Mouse (Mus musculus): ENCODE data around the gene Patl2. TPM values are rescaled to one million over a fixed set of nuclear protein-coding genes. Genes with fewer than 3 reads are reported as not detected.
A peak's percentile ranks its signal among the peaks of the same experiment; 100 is the strongest.

Patl2 gene
- polyA plus RNA-seq, 1 experiment = not detected

GRCm38 (mm10) chr2:122160680-122161079, 25.3 kb downstream of the Patl2 start, which contains the start of gene Trim69:
Gene Trim69 (plus strand): TSS chr2:122160700.
- Histone ChIP-seq H3K36me3 (ENCODE audit: control insufficient read depth, insufficient read depth, low read length) (no peaks in the 10 kb centered on the region), H3K4me1 (ENCODE audit: control insufficient read depth, insufficient read depth, insufficient read length, low read length) (peaks cover 3% of the 10 kb centered on the region; the same call in 1 of the 2 replicates), H3K27ac (ENCODE audit: insufficient read depth, low read depth, low read length) (no peak within 1 kb of the TSS), H3K27me3 (ENCODE audit: control insufficient read depth, insufficient read depth, low read length) (no peaks in the 10 kb centered on the region), H3K4me3 (ENCODE audit: low read depth, low read length) (no peak within 1 kb of the TSS)
- no peak for TF ChIP-seq POLR2A (IDR thresholded peaks at IDR 0.05; ENCODE audit: low read depth, low read length)
- TF ChIP-seq CTCF (IDR thresholded peaks at IDR 0.05; ENCODE audit: extremely low read depth, insufficient read length, insufficient replicate concordance, low read depth, low read length) = peak; percentile 86; the same call in 1 of the 2 replicates
- WGBS = 39% methylated on average over 2 of the region's 2 CpGs

DNA sequence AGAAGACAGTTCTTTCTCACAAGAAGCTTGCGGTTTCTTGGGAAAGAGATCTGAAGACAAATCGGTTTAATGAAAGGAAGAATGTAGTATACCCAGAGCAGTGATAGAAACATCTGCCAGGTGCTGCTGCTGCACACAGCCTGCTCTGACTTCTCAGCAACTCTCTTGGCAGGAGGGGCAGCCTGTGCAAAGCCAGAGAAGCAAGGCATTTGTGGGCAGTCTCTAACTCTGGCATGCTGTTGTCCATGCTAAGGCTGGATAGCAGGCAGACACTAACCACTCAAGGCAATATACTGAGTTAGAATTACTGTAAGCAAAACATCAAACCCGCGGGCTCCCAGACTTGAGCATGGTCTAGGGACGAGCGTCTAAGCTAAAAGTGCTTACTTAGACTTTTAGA, 26.3 kb downstream of the Patl2 start:
- H3K4me3 ChIP-seq (ENCODE audit: low read depth, low read length) = no peak overlapping the region
- 85% methylated on average over 6 of the region's 6 CpGs for WGBS
- H3K27me3 ChIP-seq (ENCODE audit: control insufficient read depth, insufficient read depth, low read length) = no peaks in the 10 kb centered on the region
- H3K36me3 ChIP-seq (ENCODE audit: control insufficient read depth, insufficient read depth, low read length) = peaks cover 9% of the 10 kb centered on the region
- no peak overlapping the region for H3K27ac ChIP-seq (ENCODE audit: insufficient read depth, low read depth, low read length)
- H3K4me1 ChIP-seq (ENCODE audit: control insufficient read depth, insufficient read depth, insufficient read length, low read length) = peaks cover 3% of the 10 kb centered on the region; the same call in 1 of the 2 replicates
- TF ChIP-seq CTCF (IDR thresholded peaks at IDR 0.05; ENCODE audit: extremely low read depth, insufficient read length, insufficient replicate concordance, low read depth, low read length) = no peak

DNA sequence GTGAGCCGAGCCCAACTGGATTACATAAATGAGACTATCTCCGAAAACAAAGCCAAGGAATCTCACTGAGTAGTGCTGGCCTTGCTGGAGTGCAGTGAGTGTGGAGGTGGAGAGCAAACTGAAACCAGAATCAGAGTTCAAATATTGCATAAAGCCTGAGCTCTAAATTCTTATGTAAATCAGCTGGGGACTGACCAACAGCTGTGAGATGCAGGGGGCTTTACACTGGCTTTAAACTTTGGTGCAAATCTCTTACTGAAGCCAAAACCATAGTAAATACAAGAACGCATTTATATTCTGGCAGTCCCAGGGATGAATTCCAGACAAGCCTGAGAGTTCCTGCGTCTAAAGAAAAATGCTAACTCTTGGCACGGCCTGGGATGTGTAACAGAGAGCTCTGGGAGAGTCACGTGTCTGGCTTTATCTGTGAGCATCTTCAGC, 27.6 kb downstream of the Patl2 start:
- Histone ChIP-seq H3K36me3 (ENCODE audit: control insufficient read depth, insufficient read depth, low read length) (peaks cover 17% of the 10 kb centered on the region), H3K4me1 (ENCODE audit: control insufficient read depth, insufficient read depth, insufficient read length, low read length) (no peaks in the 10 kb centered on the region), H3K4me3 (ENCODE audit: low read depth, low read length) (no peak overlapping the region), H3K27me3 (ENCODE audit: control insufficient read depth, insufficient read depth, low read length) (no peaks in the 10 kb centered on the region), H3K27ac (ENCODE audit: insufficient read depth, low read depth, low read length) (no peak overlapping the region)
- no peak for TF ChIP-seq CTCF (IDR thresholded peaks at IDR 0.05; ENCODE audit: extremely low read depth, insufficient read length, insufficient replicate concordance, low read depth, low read length)
- no peak for TF ChIP-seq POLR2A (IDR thresholded peaks at IDR 0.05; ENCODE audit: low read depth, low read length)
- 63% methylated on average over 6 of the region's 6 CpGs for WGBS

GRCm38 (mm10) chr2:122157561-122157960, 28.4 kb downstream of the Patl2 start:
- Histone ChIP-seq H3K27ac (ENCODE audit: insufficient read depth, low read depth, low read length) (no peak overlapping the region), H3K4me3 (ENCODE audit: low read depth, low read length) (no peak overlapping the region), H3K36me3 (ENCODE audit: control insufficient read depth, insufficient read depth, low read length) (peaks cover 23% of the 10 kb centered on the region), H3K27me3 (ENCODE audit: control insufficient read depth, insufficient read depth, low read length) (no peaks in the 10 kb centered on the region), H3K4me1 (ENCODE audit: control insufficient read depth, insufficient read depth, insufficient read length, low read length) (no peaks in the 10 kb centered on the region)
- TF ChIP-seq POLR2A (IDR thresholded peaks at IDR 0.05; ENCODE audit: low read depth, low read length) (no peak), CTCF (IDR thresholded peaks at IDR 0.05; ENCODE audit: extremely low read depth, insufficient read length, insufficient replicate concordance, low read depth, low read length) (no peak)

DNA sequence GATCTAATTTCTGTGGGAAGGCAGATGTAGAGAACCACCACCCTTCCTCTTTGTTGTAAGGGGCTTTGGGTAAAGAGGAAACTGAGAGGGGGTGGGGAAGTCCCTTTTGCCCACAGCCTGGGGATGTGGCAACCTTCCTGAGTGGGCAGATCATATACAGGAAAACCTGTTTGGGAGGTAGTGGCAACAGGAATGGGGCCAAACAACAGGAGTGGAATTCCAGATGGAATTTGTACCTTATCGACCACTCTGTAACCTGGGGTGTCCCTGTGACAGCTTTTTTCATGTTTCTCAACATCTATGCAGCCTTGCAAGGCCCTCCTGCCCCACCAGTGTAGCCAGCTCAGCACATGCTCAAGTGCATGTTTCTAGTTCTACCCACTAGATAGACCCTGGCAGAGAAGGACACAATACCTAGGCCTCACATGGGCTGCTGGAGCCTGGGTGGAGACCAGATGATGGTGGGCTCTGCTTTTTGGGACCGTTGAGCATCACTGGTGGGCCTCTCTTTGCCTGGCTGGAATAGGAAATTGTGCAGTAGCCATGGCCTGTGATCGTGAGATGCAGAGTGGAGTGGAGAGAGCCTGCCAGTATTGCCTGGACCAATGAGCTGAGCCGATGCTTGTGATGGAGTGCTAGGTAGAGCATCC, 29.8 kb downstream of the Patl2 start:
- no peak for TF ChIP-seq CTCF (IDR thresholded peaks at IDR 0.05; ENCODE audit: extremely low read depth, insufficient read length, insufficient replicate concordance, low read depth, low read length)
- TF ChIP-seq POLR2A (IDR thresholded peaks at IDR 0.05; ENCODE audit: low read depth, low read length) = no peak
- Histone ChIP-seq H3K4me1 (ENCODE audit: control insufficient read depth, insufficient read depth, insufficient read length, low read length) (peaks cover 1% of the 10 kb centered on the region; the same call in 1 of the 2 replicates), H3K27ac (ENCODE audit: insufficient read depth, low read depth, low read length) (no peak overlapping the region), H3K27me3 (ENCODE audit: control insufficient read depth, insufficient read depth, low read length) (no peaks in the 10 kb centered on the region), H3K4me3 (ENCODE audit: low read depth, low read length) (no peak overlapping the region), H3K36me3 (ENCODE audit: control insufficient read depth, insufficient read depth, low read length) (peaks cover 37% of the 10 kb centered on the region)
- 65% methylated on average over 4 of the region's 4 CpGs for WGBS

- Histone ChIP-seq H3K27ac (ENCODE audit: insufficient read depth, low read depth, low read length) (no peak overlapping the region), H3K4me1 (ENCODE audit: control insufficient read depth, insufficient read depth, insufficient read length, low read length) (peaks cover 5% of the 10 kb centered on the region; the same call in 1 of the 2 replicates)
- 88% methylated on average over 2 of the region's 2 CpGs for whole genome bisulfite sequencing
Observed at GRCm38 (mm10) chr2:122155292-122155691, 30.7 kb downstream of the Patl2 start.

DNA sequence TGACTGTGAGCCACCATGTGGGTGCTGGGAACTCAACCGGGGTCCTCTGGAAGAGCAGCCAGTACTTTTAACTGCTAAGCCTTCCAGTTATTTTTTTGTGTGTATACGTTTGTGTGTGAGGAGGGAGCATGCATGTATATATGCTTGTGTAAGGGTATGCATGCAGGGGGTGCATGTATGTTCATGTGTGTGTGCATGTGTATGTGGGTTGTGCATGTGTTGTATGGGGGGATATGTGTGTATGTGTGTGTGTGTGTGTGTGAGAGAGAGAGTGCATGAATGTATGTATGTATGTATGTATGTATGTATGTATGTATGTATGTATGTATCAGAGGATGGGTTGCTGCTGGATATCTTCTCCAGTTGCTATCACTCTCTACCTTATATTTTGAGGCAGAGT, 31.5 kb downstream of the Patl2 start:
- Histone ChIP-seq H3K27me3 (ENCODE audit: control insufficient read depth, insufficient read depth, low read length) (no peaks in the 10 kb centered on the region), H3K27ac (ENCODE audit: insufficient read depth, low read depth, low read length) (no peak overlapping the region)
- 86% methylated on average over 2 of the region's 2 CpGs for WGBS

More at GRCm38 (mm10) chr2:122155292-122155691, 30.7 kb downstream of the Patl2 start:
- TF ChIP-seq CTCF (IDR thresholded peaks at IDR 0.05; ENCODE audit: extremely low read depth, insufficient read length, insufficient replicate concordance, low read depth, low read length) = no peak
- TF ChIP-seq POLR2A (IDR thresholded peaks at IDR 0.05; ENCODE audit: low read depth, low read length) = no peak
- Histone ChIP-seq H3K27me3 (ENCODE audit: control insufficient read depth, insufficient read depth, low read length) (no peaks in the 10 kb centered on the region), H3K36me3 (ENCODE audit: control insufficient read depth, insufficient read depth, low read length) (peaks cover 45% of the 10 kb centered on the region), H3K4me3 (ENCODE audit: low read depth, low read length) (no peak overlapping the region)

More for the DNA sequence above, 31.5 kb downstream of the Patl2 start:
- H3K4me3 ChIP-seq (ENCODE audit: low read depth, low read length) = no peak overlapping the region
- peaks cover 5% of the 10 kb centered on the region; the same call in 1 of the 2 replicates for H3K4me1 ChIP-seq (ENCODE audit: control insufficient read depth, insufficient read depth, insufficient read length, low read length)
- H3K36me3 ChIP-seq (ENCODE audit: control insufficient read depth, insufficient read depth, low read length) = peaks cover 50% of the 10 kb centered on the region
- no peak for TF ChIP-seq POLR2A (IDR thresholded peaks at IDR 0.05; ENCODE audit: low read depth, low read length)
- no peak for TF ChIP-seq CTCF (IDR thresholded peaks at IDR 0.05; ENCODE audit: extremely low read depth, insufficient read length, insufficient replicate concordance, low read depth, low read length)

All from small intestine, adult 2 months (tissue).